Mouse (Mus musculus) liver, embryonic 14.5 days (tissue): Measurements from ENCODE around the gene Lin7a. TPM values are rescaled to one million over a fixed set of nuclear protein-coding genes. Genes with fewer than 3 reads are reported as not detected.

Experiments used
- ATAC-seq: fragments of 200-750 bp; cut with Nextera tagmentation; 2 replicates; pipeline ENCODE4 v1.8.0; 2017; ENCODE audit warnings: moderate number of reproducible peaks, mild to moderate bottlenecking, moderate library complexity; ENCODE audit not compliant: insufficient read depth
- DNase-seq, 3 experiments: peaks; one replicate each; pipeline ENCODE4 v3.0.0-alpha.2; 2012 to 2013; ENCODE audit warnings: low read depth in 3 of 3, low spot score in 3 of 3
- H3K27ac ChIP-seq: fragments of 300-500 bp; sonication (generic); 2 replicates; pipeline ENCODE4 v1.5.1; 2014; ENCODE audit warnings: moderate library complexity, mild to moderate bottlenecking, control low read depth, inconsistent platforms
- H3K27me3 ChIP-seq: fragments of 300-500 bp; sonication (generic); 2 replicates; pipeline ENCODE4 v1.6.1; 2014; ENCODE audit warnings: mild to moderate bottlenecking, low read length, moderate library complexity; ENCODE audit not compliant: control insufficient read depth, insufficient read depth
- H3K36me3 ChIP-seq: fragments of 300-500 bp; sonication (generic); replicated peaks from 2 replicates; pipeline ENCODE4 v1.6.1; 2014; ENCODE audit warnings: low read depth; ENCODE audit not compliant: control insufficient read depth, insufficient read depth
- H3K4me1 ChIP-seq, 2 experiments: fragments of 200-500 bp in 1 of 2; fragments of 300-500 bp in 1 of 2; sonication (generic) in 1 of 2; replicated peaks; 2 replicates each; pipeline ENCODE4 v1.6.1; 2012 to 2014; ENCODE audit warnings: antibody characterized with exemption in 1 of 2, inconsistent platforms in 1 of 2, low read length in 1 of 2; ENCODE audit not compliant: control insufficient read depth in 2 of 2, insufficient read depth in 2 of 2
- H3K4me2 ChIP-seq: fragments of 300-500 bp; sonication (generic); 2 replicates; pipeline ENCODE4 v1.6.1; 2014; ENCODE audit warnings: low read depth, mild to moderate bottlenecking, control low read depth, moderate library complexity
- H3K4me3 ChIP-seq, 2 experiments: fragments of 200-500 bp in 1 of 2; fragments of 300-500 bp in 1 of 2; sonication (generic) in 1 of 2; 2 replicates each; pipeline ENCODE4 v1.5.1; 2012 to 2014; ENCODE audit warnings: low read depth in 2 of 2, low read length in 2 of 2, mild to moderate bottlenecking in 2 of 2, control low read depth in 1 of 2, inconsistent platforms in 1 of 2, moderate library complexity in 1 of 2; ENCODE audit not compliant: insufficient read depth in 1 of 2
- H3K9ac ChIP-seq: fragments of 300-500 bp; sonication (generic); replicated peaks from 2 replicates; pipeline ENCODE4 v1.6.1; 2014; ENCODE audit warnings: mild to moderate bottlenecking, control low read depth, moderate library complexity
- H3K9me3 ChIP-seq: fragments of 300-500 bp; sonication (generic); 2 replicates; pipeline ENCODE4 v1.6.1; 2016; ENCODE audit warnings: low read length, mixed read lengths; ENCODE audit not compliant: control insufficient read depth
- CTCF ChIP-seq: IDR thresholded peaks from 2 replicates; pipeline ENCODE4 v1.5.1; 2016; ENCODE audit warnings: antibody characterized with exemption, low read depth, control low read depth
- EP300 ChIP-seq: IDR thresholded peaks from 2 replicates; pipeline ENCODE4 v1.6.1; 2016; ENCODE audit warnings: antibody characterized with exemption, low read depth
- WGBS: fragments of 180-500 bp; shearing (Covaris S2); extraction: QIAGEN DNeasy Blood & Tissue Kit; methylation state at CpG from one replicate; pipeline ENCODE4 v1.1.7; 2014; ENCODE audit not compliant: insufficient replicate concordance; 5-methylcytosine and 5-hydroxymethylcytosine counted together
- polyA plus RNA-seq, 2 experiments: library from polyadenylated mRNA; depleted of rRNA in 1 of 2; stranded (reverse) in 1 of 2; unstranded in 1 of 2; fragments of >200 nt; fragmentation: Nextera tagmentation in 1 of 2; extraction: Ambion mirVana in 1 of 2; gene quantifications; 2 replicates each; pipeline versions ENCODE4 v1.2.1 to v1.2.3; 2012 to 2014

The Lin7a gene
- polyA plus RNA-seq, 2 experiments: 0.39 to 0.88 TPM

GRCm38 (mm10) chr10:107233221-107233620, 38.3 kb upstream of the Lin7a start:
- Histone ChIP-seq H3K9me3 (no peaks in the 10 kb centered on the region), H3K27ac (no peak overlapping the region), H3K36me3 (no peaks in the 10 kb centered on the region), H3K4me2 (no peak overlapping the region), H3K27me3 (no peaks in the 10 kb centered on the region), H3K4me1 (no peaks in the 10 kb centered on the region), H3K4me3 (no peak overlapping the region), H3K9ac (no peak overlapping the region)
- 55% methylated on average over 2 of the region's 2 CpGs for WGBS
- DNase-seq (no peak), ATAC-seq (no peak)
- TF ChIP-seq CTCF (no peak), EP300 (no peak)

GRCm38 (mm10) chr10:107233825-107234224, 37.7 kb upstream of the Lin7a start:
- Histone ChIP-seq H3K4me1 (no peaks in the 10 kb centered on the region), H3K9me3 (no peaks in the 10 kb centered on the region), H3K27ac (no peak overlapping the region), H3K4me2 (no peak overlapping the region), H3K27me3 (no peaks in the 10 kb centered on the region), H3K4me3 (no peak overlapping the region), H3K36me3 (no peaks in the 10 kb centered on the region), H3K9ac (no peak overlapping the region)
- no peak for TF ChIP-seq EP300
- ATAC-seq: no peak
- 64% methylated on average over 4 of the region's 4 CpGs for WGBS
- no peak for DNase-seq

GRCm38 (mm10) chr10:107234421-107235400, 36.8 kb upstream of the Lin7a start:
- TF ChIP-seq EP300: no peak
- no peak for TF ChIP-seq CTCF
- 55% methylated on average over 7 of the region's 7 CpGs for WGBS

GRCm38 (mm10) chr10:107235496-107235895, 36.0 kb upstream of the Lin7a start:
- TF ChIP-seq CTCF: no peak
- TF ChIP-seq EP300: no peak
- H3K27ac ChIP-seq: no peak overlapping the region
- 68% methylated on average over 3 of the region's 3 CpGs for WGBS

More at GRCm38 (mm10) chr10:107234421-107235400, 36.8 kb upstream of the Lin7a start:
- H3K9ac ChIP-seq: no peak overlapping the region
- H3K27me3 ChIP-seq: no peaks in the 10 kb centered on the region
- no peaks in the 10 kb centered on the region for H3K36me3 ChIP-seq
- DNase-seq (no peak), ATAC-seq (no peak)
- H3K4me1 ChIP-seq: no peaks in the 10 kb centered on the region
- H3K4me2 ChIP-seq: no peak overlapping the region
- H3K4me3 ChIP-seq: no peak overlapping the region
- no peak overlapping the region for H3K27ac ChIP-seq
- no peaks in the 10 kb centered on the region for H3K9me3 ChIP-seq

GRCm38 (mm10) chr10:107236211-107236610, 35.3 kb upstream of the Lin7a start:
- 52% methylated on average over 4 of the region's 4 CpGs for WGBS
- Histone ChIP-seq H3K27me3 (no peaks in the 10 kb centered on the region), H3K36me3 (no peaks in the 10 kb centered on the region), H3K9ac (no peak overlapping the region), H3K4me2 (no peak overlapping the region), H3K4me1 (no peaks in the 10 kb centered on the region), H3K4me3 (no peak overlapping the region), H3K9me3 (no peaks in the 10 kb centered on the region), H3K27ac (no peak overlapping the region)
- DNase-seq (no peak), ATAC-seq (no peak)
- TF ChIP-seq EP300: no peak
- no peak for TF ChIP-seq CTCF

More at GRCm38 (mm10) chr10:107235496-107235895, 36.0 kb upstream of the Lin7a start:
- H3K4me1 ChIP-seq: no peaks in the 10 kb centered on the region
- H3K9ac ChIP-seq: no peak overlapping the region
- DNase-seq: no peak
- no peak overlapping the region for H3K4me3 ChIP-seq
- H3K27me3 ChIP-seq: no peaks in the 10 kb centered on the region
- no peak for ATAC-seq
- H3K9me3 ChIP-seq: no peaks in the 10 kb centered on the region
- no peak overlapping the region for H3K4me2 ChIP-seq
- H3K36me3 ChIP-seq: no peaks in the 10 kb centered on the region
